Mouse (Mus musculus) cerebellum, adult 18-20 months (tissue): Measurements from ENCODE around the gene Gpr157.
A peak's percentile ranks its signal among the peaks of the same experiment; 100 is the strongest.
"Not testable (repeated sequence)": the region's sequence is repeated elsewhere in the genome, so short reads cannot be mapped to it uniquely, and the experiment has no call there.

Experiments
- DNase-seq, 2 experiments: peaks; one replicate each; pipeline ENCODE4 v3.0.0; 2021

Gene Gpr157

GRCm38 (mm10) chr4:150087161-150087889 lies at the start of gene Gpr157:
Gene Gpr157, plus strand, starts transcription at chr4:150087365.
- DNase-seq: peak; percentile 91 to 95

- DNase-seq: no peak
Measured at GRCm38 (mm10) chr4:150038533-150038932, 48.6 kb upstream of the Gpr157 start.

GRCm38 (mm10) chr4:150040003-150040581 lies 47.1 kb upstream of the Gpr157 start:
- DNase-seq: no peak

- DNase-seq: not testable (repeated sequence)
Measured at GRCm38 (mm10) chr4:150040856-150041255, 46.3 kb upstream of the Gpr157 start.

- no peak for DNase-seq
Measured at GRCm38 (mm10) chr4:150041346-150042110, 45.6 kb upstream of the Gpr157 start.

- no peak for DNase-seq
Measured at GRCm38 (mm10) chr4:150043591-150043990, 43.6 kb upstream of the Gpr157 start.

GRCm38 (mm10) chr4:150048038-150048437 lies 39.1 kb upstream of the Gpr157 start:
- DNase-seq: peak; percentile 12 to 31

GRCm38 (mm10) chr4:150048478-150049156 lies 38.5 kb upstream of the Gpr157 start:
- DNase-seq: no peak

- DNase-seq: no peak
Measured at GRCm38 (mm10) chr4:150049157-150049513, 38.0 kb upstream of the Gpr157 start.

GRCm38 (mm10) chr4:150049564-150050226 lies 37.5 kb upstream of the Gpr157 start:
- no peak for DNase-seq

- no peak for DNase-seq
Measured at GRCm38 (mm10) chr4:150051514-150051913, 35.7 kb upstream of the Gpr157 start.

GRCm38 (mm10) chr4:150052380-150052779 lies 34.8 kb upstream of the Gpr157 start:
- no peak for DNase-seq

- DNase-seq: no peak
Measured at GRCm38 (mm10) chr4:150056171-150056570, 31.0 kb upstream of the Gpr157 start.

GRCm38 (mm10) chr4:150057722-150058121 lies 29.4 kb upstream of the Gpr157 start:
- no peak for DNase-seq

- no peak for DNase-seq
Measured at GRCm38 (mm10) chr4:150059841-150060468, 27.2 kb upstream of the Gpr157 start.

GRCm38 (mm10) chr4:150060469-150061170 lies 26.5 kb upstream of the Gpr157 start:
- no peak for DNase-seq

GRCm38 (mm10) chr4:150061432-150062225 lies 25.5 kb upstream of the Gpr157 start:
- DNase-seq: no peak

- DNase-seq: no peak
Measured at GRCm38 (mm10) chr4:150066706-150067323, 20.4 kb upstream of the Gpr157 start.

- DNase-seq: no peak
Measured at GRCm38 (mm10) chr4:150068216-150068615, 18.9 kb upstream of the Gpr157 start.

- DNase-seq: no peak
Measured at GRCm38 (mm10) chr4:150070136-150070535, 17.0 kb upstream of the Gpr157 start.
